Mouse (Mus musculus) G1E (cell line): ENCODE results near the gene Zmat5. TPM values are rescaled to one million over a fixed set of nuclear protein-coding genes. Genes with fewer than 3 reads are reported as not detected.
A peak's percentile ranks its signal among the peaks of the same experiment; 100 is the strongest.

Experiments
- ATAC-seq: 2 replicates; pipeline ENCODE4 v1.8.0; 2016; ENCODE audit warnings: mild to moderate bottlenecking; ENCODE audit not compliant: insufficient number of reproducible peaks, poor library complexity, low FRiP score, severe bottlenecking; ENCODE audit errors: extremely low read depth
- DNase-seq: peaks from one replicate; pipeline ENCODE4 v3.0.0; 2012; ENCODE audit warnings: low spot score
- H3K27me3 ChIP-seq: 2 replicates; pipeline ENCODE4 v1.6.1; 2012; ENCODE audit warnings: mild to moderate bottlenecking, low read length, inconsistent platforms; ENCODE audit not compliant: insufficient read depth
- H3K36me3 ChIP-seq: replicated peaks from 2 replicates; pipeline ENCODE3; 2012; ENCODE audit warnings: mild to moderate bottlenecking, inconsistent platforms
- H3K4me1 ChIP-seq: 2 replicates; pipeline ENCODE4 v1.6.1; 2012; ENCODE audit warnings: low read depth, low read length, inconsistent platforms, mixed read lengths; ENCODE audit not compliant: insufficient read depth
- H3K4me3 ChIP-seq: 2 replicates; pipeline ENCODE4 v1.5.1; 2012; ENCODE audit warnings: low read depth, mild to moderate bottlenecking, inconsistent platforms, low read length, moderate library complexity, mixed read lengths
- H3K9me3 ChIP-seq: replicated peaks from 2 replicates; pipeline ENCODE4 v1.6.1; 2012; ENCODE audit warnings: inconsistent platforms
- CTCF ChIP-seq: IDR thresholded peaks from 2 replicates; pipeline ENCODE4 v1.5.1; 2012; ENCODE audit warnings: low read depth, low read length, inconsistent platforms, mixed read lengths
- GATA1 ChIP-seq: IDR thresholded peaks from 2 replicates; pipeline ENCODE4 v1.6.1; 2012; ENCODE audit warnings: borderline replicate concordance, low read length, inconsistent platforms, mixed read lengths
- GATA2 ChIP-seq: IDR thresholded peaks from 2 replicates; pipeline ENCODE4 v1.6.1; 2012; ENCODE audit warnings: low read depth, low read length, inconsistent platforms, borderline replicate concordance
- POLR2AphosphoS5 ChIP-seq: IDR thresholded peaks from 2 replicates; pipeline ENCODE4 v1.6.1; 2012; ENCODE audit warnings: low read depth, low read length, inconsistent platforms; ENCODE audit not compliant: insufficient replicate concordance
- TAL1 ChIP-seq: conservative IDR thresholded peaks from 2 replicates; pipeline ENCODE4 v1.6.1; 2012; ENCODE audit warnings: low read depth, low read length, inconsistent platforms, mixed read lengths
- polyA plus RNA-seq: library from polyadenylated mRNA; stranded (reverse); fragments of >175 nt; gene quantifications from 2 replicates; pipeline ENCODE4 v1.2.3, GENCODE M21; 2012
- total RNA-seq, 2 experiments: library from RNA; stranded (forward) in 1 of 2; stranded (reverse) in 1 of 2; fragments of 200-1000 nt in 1 of 2; fragments of >200 nt in 1 of 2; fragmentation: Nextera tagmentation in 1 of 2; gene quantifications; 2 replicates each; pipeline ENCODE4 v1.2.3; 2014 to 2017

Zmat5 gene
- total and polyA plus RNA-seq, 3 experiments = 11.9 to 94.1 (median 53.5) TPM

DNA sequence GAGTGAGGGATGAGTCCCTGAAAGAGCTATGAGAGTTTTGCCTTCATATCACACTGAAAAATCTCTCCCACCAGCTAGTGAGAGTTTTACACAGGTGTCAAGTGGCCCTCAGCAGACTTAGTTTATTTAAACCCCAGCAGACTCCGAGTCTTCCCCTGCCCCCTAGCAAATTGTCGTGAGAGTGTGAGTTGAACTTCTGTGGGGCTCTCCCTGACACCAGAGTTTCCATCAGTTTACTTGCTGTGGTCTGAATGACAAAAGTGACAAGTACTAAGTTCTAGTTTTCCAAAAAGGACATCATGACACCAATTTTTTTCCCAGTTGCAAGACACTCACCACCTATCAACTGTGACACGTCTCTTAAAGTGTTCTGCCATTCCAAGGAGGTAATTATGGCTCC is 16.6 kb upstream of the Zmat5 start:
- no peak for DNase-seq
- Histone ChIP-seq H3K4me3 (no peak overlapping the region), H3K4me1 (peaks cover 10% of the 10 kb centered on the region), H3K36me3 (peaks cover 25% of the 10 kb centered on the region), H3K27me3 (peaks cover 19% of the 10 kb centered on the region), H3K9me3 (no peaks in the 10 kb centered on the region)
- TF ChIP-seq POLR2AphosphoS5 (no peak), GATA2 (no peak), CTCF (no peak), TAL1 (no peak), GATA1 (no peak)
- ATAC-seq = no peak

DNA sequence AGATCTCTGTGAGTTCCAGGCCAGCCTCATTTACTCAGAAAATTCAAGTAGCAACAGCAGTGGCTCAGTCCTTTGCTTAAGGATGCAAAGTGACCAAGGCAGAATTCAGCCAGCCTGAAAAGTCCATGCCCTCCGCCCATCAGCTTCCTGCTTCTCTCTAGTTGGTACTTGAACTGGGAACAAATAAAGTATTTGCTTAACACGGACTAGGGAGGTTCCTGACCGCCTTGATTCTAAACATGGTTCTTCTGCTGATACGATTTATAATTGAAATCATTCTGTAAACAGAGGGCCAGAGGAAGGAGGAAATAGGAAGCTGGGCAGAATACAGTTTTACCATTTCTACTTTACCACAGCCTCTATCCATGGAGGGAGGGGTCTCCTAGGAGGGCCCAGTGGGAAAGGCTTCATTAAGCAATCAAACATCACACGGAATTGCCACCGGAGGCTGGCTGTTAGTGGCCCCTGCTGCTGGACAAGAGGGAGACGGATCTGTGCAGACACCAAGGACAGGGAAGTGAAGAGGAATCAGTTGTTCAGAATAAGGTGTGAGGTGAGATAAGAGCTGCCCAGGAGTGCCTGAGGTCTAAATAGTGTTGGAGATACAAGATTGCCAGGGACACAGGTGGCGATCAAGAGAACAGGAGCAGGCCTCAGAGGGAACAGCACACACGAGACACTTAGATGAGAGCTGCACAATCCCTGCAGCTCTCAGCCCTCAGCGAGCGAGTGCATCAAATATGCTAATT is 15.7 kb upstream of the Zmat5 start:
- TF ChIP-seq CTCF = no peak
- TF ChIP-seq POLR2AphosphoS5 = no peak
- peak; percentile 48; the same call in 1 of the 2 replicates for TF ChIP-seq TAL1
- no peak for TF ChIP-seq GATA1
- no peak for TF ChIP-seq GATA2
- peak; percentile 60; the same call in 1 of the 2 replicates for ATAC-seq
- peaks cover 16% of the 10 kb centered on the region for H3K36me3 ChIP-seq

DNA sequence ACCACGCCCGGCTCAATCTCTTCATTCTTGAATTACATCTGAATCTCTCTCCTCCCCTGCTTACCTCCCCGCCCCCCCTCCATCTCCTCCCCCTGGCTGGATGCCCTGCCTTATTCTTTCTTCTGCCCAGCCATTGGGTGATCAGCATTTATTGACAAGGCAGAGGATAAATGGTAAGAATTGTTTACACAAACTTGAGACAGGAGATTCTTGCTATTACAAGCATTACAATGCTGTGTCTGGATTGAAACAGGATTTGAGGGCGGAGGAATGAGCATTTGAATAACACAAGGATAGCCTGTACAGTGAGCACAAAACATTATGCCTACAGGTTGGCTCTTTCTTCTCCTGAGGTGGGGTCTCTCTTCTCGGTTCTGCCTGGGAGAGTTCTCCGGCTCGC is 14.1 kb upstream of the Zmat5 start:
- TF ChIP-seq GATA2 (no peak), GATA1 (no peak), TAL1 (no peak), POLR2AphosphoS5 (no peak), CTCF (no peak)
- no peak overlapping the region for H3K4me3 ChIP-seq
- H3K27me3 ChIP-seq = peaks cover 21% of the 10 kb centered on the region
- DNase-seq (no peak), ATAC-seq (no peak)
- H3K9me3 ChIP-seq = peaks cover 7% of the 10 kb centered on the region
- H3K36me3 ChIP-seq = peaks cover 3% of the 10 kb centered on the region
- peaks cover 10% of the 10 kb centered on the region for H3K4me1 ChIP-seq

More for the DNA sequence above, 15.7 kb upstream of the Zmat5 start:
- Histone ChIP-seq H3K4me3 (no peak overlapping the region), H3K27me3 (peaks cover 19% of the 10 kb centered on the region), H3K4me1 (peaks cover 10% of the 10 kb centered on the region), H3K9me3 (no peaks in the 10 kb centered on the region)
- DNase-seq = no peak

DNA sequence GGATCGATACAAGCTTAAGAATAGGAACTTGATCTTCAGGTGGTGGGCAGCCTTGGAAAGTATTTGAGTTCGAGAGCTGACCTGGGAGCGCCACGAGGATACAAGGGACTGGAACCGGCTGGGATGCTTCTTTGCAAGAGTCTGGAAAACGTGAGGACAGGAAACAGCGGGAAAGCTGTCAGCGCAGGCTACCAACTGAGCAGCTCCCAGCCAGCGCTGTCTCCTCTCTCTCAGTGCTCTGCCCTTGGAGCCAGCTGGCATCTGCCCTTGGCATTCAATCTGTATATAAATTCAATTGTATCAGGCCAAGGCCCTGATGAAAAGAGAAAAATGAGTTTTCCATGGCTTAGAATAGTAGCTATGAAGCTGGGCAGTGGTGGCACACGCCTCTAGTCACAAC is 13.3 kb upstream of the Zmat5 start:
- TF ChIP-seq GATA2 (no peak), POLR2AphosphoS5 (no peak), GATA1 (no peak), CTCF (no peak), TAL1 (no peak)
- Histone ChIP-seq H3K4me3 (no peak overlapping the region), H3K4me1 (peaks cover 10% of the 10 kb centered on the region), H3K9me3 (peaks cover 7% of the 10 kb centered on the region), H3K36me3 (no peaks in the 10 kb centered on the region), H3K27me3 (peaks cover 21% of the 10 kb centered on the region)
- DNase-seq (no peak), ATAC-seq (no peak)

DNA sequence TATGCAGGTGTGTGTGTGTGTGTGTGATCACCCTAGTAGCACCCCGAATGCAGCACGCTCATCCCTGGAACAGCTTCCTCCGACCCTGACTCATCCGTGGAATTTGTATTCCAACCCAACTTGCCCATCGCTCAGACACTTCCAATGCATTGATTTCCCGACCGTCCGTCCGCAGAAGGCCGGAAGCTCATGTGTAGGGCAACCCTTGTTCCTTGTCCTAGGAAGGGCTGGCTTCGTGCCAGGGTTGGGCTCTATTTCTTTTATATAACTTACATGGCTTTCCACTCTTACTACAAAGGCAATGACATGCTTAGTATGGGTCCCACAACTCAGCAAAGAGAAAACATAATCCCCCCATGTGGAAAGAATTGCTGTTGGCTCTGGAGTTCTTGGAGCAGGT is 12.3 kb upstream of the Zmat5 start:
- TF ChIP-seq GATA1 = no peak
- no peak for TF ChIP-seq CTCF
- no peak for TF ChIP-seq POLR2AphosphoS5
- TF ChIP-seq TAL1 = no peak
- no peaks in the 10 kb centered on the region for H3K36me3 ChIP-seq
- H3K9me3 ChIP-seq = peaks cover 7% of the 10 kb centered on the region
- H3K27me3 ChIP-seq = peaks cover 21% of the 10 kb centered on the region
- DNase-seq (no peak), ATAC-seq (no peak)
- peaks cover 10% of the 10 kb centered on the region for H3K4me1 ChIP-seq
- no peak overlapping the region for H3K4me3 ChIP-seq

DNA sequence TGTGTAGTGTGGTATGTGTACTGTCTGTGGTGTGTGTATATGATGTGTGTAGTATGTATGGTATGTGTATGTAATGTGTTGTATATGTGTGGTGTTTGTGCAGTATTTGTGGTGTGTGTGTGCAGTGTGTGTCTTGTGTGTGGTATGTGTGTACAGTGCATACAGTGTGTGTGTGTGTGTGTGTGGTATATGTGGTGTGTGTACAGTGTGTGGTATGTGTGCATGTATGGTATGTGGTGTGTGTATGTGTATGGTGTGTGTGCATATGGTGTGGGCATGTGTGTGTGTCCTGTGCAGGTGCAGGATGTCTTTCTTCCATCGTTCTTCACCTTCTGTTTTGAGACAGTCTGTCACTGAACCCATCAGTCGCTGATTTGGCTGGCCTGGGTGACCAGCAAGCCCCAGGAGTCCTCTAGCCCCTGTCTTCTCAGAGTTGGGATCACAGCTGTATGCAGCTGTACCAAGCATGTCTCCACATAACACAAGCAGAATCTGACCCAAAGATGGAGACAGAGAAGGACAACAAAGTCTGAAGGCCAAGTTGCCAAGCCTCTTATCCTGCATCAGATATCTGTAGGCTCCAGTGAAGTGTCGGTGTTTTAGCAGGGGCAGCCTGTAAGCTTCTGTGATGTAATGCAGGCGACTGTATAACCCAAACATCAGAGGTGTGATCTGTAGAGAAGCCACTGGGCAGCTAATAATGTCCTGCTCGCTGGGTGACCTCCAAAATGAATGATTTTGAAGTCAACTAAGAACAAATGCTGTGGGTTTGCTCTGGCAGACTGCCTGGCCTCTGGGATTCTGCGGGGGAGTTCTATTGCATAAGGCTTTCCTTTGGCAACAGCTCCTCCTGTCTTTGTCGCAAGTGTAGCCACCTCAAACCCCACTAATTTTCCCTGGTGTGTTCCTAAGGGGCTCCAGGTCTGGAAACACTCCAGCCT is 7.2 kb upstream of the Zmat5 start:
- no peak for DNase-seq
- H3K4me3 ChIP-seq = no peak overlapping the region
- no peak for ATAC-seq

More for the DNA sequence above, 7.2 kb upstream of the Zmat5 start:
- Histone ChIP-seq H3K4me1 (peaks cover 7% of the 10 kb centered on the region), H3K36me3 (peaks cover 26% of the 10 kb centered on the region), H3K9me3 (peaks cover 7% of the 10 kb centered on the region), H3K27me3 (peaks cover 2% of the 10 kb centered on the region; the same call in 1 of the 2 replicates)
- no peak for TF ChIP-seq GATA2
- no peak for TF ChIP-seq GATA1
- TF ChIP-seq POLR2AphosphoS5 = no peak
- no peak for TF ChIP-seq TAL1
- TF ChIP-seq CTCF = no peak
